Mouse (Mus musculus): ENCODE measurements around the gene Snta1. TPM values are rescaled to one million over a fixed set of nuclear protein-coding genes. Genes with fewer than 3 reads are reported as not detected.

Gene Snta1
- polyA plus RNA-seq, 1 experiment from 2014 or later: 4.5 TPM

DNA sequence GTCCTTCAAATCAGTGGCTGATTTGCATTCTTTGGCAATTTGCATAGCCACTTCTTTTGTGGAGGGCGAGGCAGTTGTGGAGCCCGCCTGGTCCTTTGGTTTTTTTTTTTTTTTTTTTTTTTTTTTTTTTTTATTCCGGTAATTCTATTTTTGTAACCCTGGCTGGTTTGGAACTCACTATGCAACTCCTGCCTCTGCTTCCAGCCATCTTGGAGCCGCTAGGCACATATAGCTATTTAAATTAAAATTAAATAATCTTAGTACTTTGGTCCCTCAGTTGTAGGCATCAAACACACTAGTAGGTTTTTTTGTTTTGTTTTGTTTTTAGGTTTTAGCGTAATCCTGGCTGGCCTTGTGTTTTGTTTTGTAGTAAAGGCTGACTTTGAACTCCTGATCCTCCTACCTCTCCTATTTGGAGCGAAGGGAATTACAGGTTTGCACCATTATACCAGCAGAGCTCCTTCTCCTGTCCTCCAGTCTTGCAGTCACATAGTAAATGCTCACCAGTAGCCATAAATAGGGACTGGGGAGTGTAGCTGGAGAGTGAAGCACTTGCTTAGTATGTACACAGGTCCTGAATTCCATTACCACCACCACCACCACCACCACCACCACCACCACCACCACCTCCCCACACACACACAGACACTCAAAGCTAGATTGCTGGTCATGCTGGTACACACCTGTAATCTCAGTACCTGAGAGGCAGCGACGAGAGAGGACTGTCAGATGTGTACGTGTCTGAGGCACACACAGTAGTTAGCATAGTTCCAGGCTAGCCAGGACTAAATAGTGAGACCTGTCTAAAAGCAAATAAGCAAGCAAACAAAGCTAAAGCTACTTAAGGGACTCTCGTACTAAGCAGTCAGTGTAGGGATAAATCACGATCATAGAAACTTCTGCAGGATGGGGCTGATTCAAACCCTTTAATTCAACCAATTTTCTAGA is 19.3 kb upstream of the Snta1 start:
- Histone ChIP-seq H3K36me3 (ENCODE audit: control insufficient read depth, insufficient read depth, low read length) (no peaks in the 10 kb centered on the region), H3K9ac (ENCODE audit: low read depth, low read length) (peak overlapping the region; percentile 56), H3K27me3 (ENCODE audit: control insufficient read depth, insufficient read depth, low read length) (no peaks in the 10 kb centered on the region), H3K4me3 (ENCODE audit: low read length) (peak overlapping the region; percentile 39), H3K4me2 (replicated peaks; ENCODE audit: low read depth, low read length) (peak overlapping the region; percentile 62), H3K9me3 (ENCODE audit: control insufficient read depth, low read length) (peaks cover 5% of the 10 kb centered on the region; the same call in 1 of the 2 replicates), H3K4me1 (ENCODE audit: control insufficient read depth, insufficient read depth, low read length) (peaks cover 4% of the 10 kb centered on the region; the same call in 1 of the 2 replicates), H3K27ac (ENCODE audit: low read depth, low read length) (peak overlapping the region; percentile 49)
- 39% methylated on average over 11 of the region's 11 CpGs for WGBS
- ATAC-seq (ENCODE audit: low FRiP score, low TSS enrichment): no peak

- Histone ChIP-seq H3K27ac (ENCODE audit: low read depth, low read length) (no peak overlapping the region), H3K4me3 (ENCODE audit: low read length) (peak overlapping the region; percentile 39), H3K9me3 (ENCODE audit: control insufficient read depth, low read length) (peaks cover 5% of the 10 kb centered on the region; the same call in 1 of the 2 replicates), H3K4me1 (ENCODE audit: control insufficient read depth, insufficient read depth, low read length) (peaks cover 7% of the 10 kb centered on the region), H3K36me3 (ENCODE audit: control insufficient read depth, insufficient read depth, low read length) (no peaks in the 10 kb centered on the region), H3K4me2 (replicated peaks; ENCODE audit: low read depth, low read length) (peak overlapping the region; percentile 62), H3K9ac (ENCODE audit: low read depth, low read length) (peak overlapping the region; percentile 56), H3K27me3 (ENCODE audit: control insufficient read depth, insufficient read depth, low read length) (no peaks in the 10 kb centered on the region)
- WGBS: 3% methylated on average over 22 of the region's 25 CpGs
- peak; percentile 38 for ATAC-seq (ENCODE audit: low FRiP score, low TSS enrichment)
Observed at GRCm38 (mm10) chr2:154426188-154426904, 18.4 kb upstream of the Snta1 start.

- no peak overlapping the region for H3K27ac ChIP-seq (ENCODE audit: low read depth, low read length)
- H3K27me3 ChIP-seq (ENCODE audit: control insufficient read depth, insufficient read depth, low read length): no peaks in the 10 kb centered on the region
- H3K4me3 ChIP-seq (ENCODE audit: low read length): no peak overlapping the region
- WGBS: 84% methylated on average over 3 of the region's 3 CpGs
- H3K4me1 ChIP-seq (ENCODE audit: control insufficient read depth, insufficient read depth, low read length): peaks cover 9% of the 10 kb centered on the region
- H3K9ac ChIP-seq (ENCODE audit: low read depth, low read length): no peak overlapping the region
- no peak for ATAC-seq (ENCODE audit: low FRiP score, low TSS enrichment)
- H3K4me2 ChIP-seq (replicated peaks; ENCODE audit: low read depth, low read length): no peak overlapping the region
- no peaks in the 10 kb centered on the region for H3K36me3 ChIP-seq (ENCODE audit: control insufficient read depth, insufficient read depth, low read length)
- H3K9me3 ChIP-seq (ENCODE audit: control insufficient read depth, low read length): peaks cover 5% of the 10 kb centered on the region; the same call in 1 of the 2 replicates
Observed at GRCm38 (mm10) chr2:154425522-154425921, 17.6 kb upstream of the Snta1 start.

DNA sequence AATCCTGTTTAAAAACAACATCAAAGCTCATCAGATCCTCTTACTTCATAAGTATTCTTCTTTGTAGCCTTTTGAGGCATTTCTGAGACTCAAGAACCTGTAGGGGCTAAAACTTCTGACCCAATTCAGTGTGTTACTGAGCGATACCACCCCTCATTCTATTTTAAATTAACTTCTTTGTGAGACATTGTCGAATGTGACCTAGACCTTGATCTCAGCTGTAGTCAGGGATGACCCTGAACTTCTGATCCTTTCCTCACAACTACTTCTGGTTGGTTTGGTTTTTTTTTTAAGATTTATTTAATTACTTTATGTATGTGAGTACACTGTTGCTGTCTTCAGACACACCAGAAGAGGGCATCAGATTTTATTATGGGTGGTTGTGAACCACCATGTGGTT is 15.6 kb upstream of the Snta1 start:
- ATAC-seq (ENCODE audit: low FRiP score, low TSS enrichment): no peak
- WGBS: 86% methylated on average over 2 of the region's 2 CpGs
- peaks cover 9% of the 10 kb centered on the region for H3K4me1 ChIP-seq (ENCODE audit: control insufficient read depth, insufficient read depth, low read length)

GRCm38 (mm10) chr2:154422181-154422580 is 14.3 kb upstream of the Snta1 start:
- no peaks in the 10 kb centered on the region for H3K36me3 ChIP-seq (ENCODE audit: control insufficient read depth, insufficient read depth, low read length)
- H3K4me2 ChIP-seq (replicated peaks; ENCODE audit: low read depth, low read length): no peak overlapping the region
- no peak overlapping the region for H3K9ac ChIP-seq (ENCODE audit: low read depth, low read length)
- no peak overlapping the region for H3K27ac ChIP-seq (ENCODE audit: low read depth, low read length)
- peaks cover 5% of the 10 kb centered on the region; the same call in 1 of the 2 replicates for H3K9me3 ChIP-seq (ENCODE audit: control insufficient read depth, low read length)
- peaks cover 5% of the 10 kb centered on the region; the same call in 1 of the 2 replicates for H3K4me1 ChIP-seq (ENCODE audit: control insufficient read depth, insufficient read depth, low read length)
- no peak for ATAC-seq (ENCODE audit: low FRiP score, low TSS enrichment)
- no peaks in the 10 kb centered on the region for H3K27me3 ChIP-seq (ENCODE audit: control insufficient read depth, insufficient read depth, low read length)
- H3K4me3 ChIP-seq (ENCODE audit: low read length): no peak overlapping the region
- WGBS: 83% methylated on average over 5 of the region's 5 CpGs

More for the DNA sequence above, 15.6 kb upstream of the Snta1 start:
- no peak overlapping the region for H3K9ac ChIP-seq (ENCODE audit: low read depth, low read length)
- peaks cover 5% of the 10 kb centered on the region; the same call in 1 of the 2 replicates for H3K9me3 ChIP-seq (ENCODE audit: control insufficient read depth, low read length)
- H3K4me3 ChIP-seq (ENCODE audit: low read length): no peak overlapping the region
- no peaks in the 10 kb centered on the region for H3K36me3 ChIP-seq (ENCODE audit: control insufficient read depth, insufficient read depth, low read length)
- no peak overlapping the region for H3K27ac ChIP-seq (ENCODE audit: low read depth, low read length)
- no peak overlapping the region for H3K4me2 ChIP-seq (replicated peaks; ENCODE audit: low read depth, low read length)
- no peaks in the 10 kb centered on the region for H3K27me3 ChIP-seq (ENCODE audit: control insufficient read depth, insufficient read depth, low read length)

GRCm38 (mm10) chr2:154420942-154421731 is 13.2 kb upstream of the Snta1 start:
- H3K27ac ChIP-seq (ENCODE audit: low read depth, low read length): no peak overlapping the region
- WGBS: 36% methylated on average over 7 of the region's 7 CpGs
- ATAC-seq (ENCODE audit: low FRiP score, low TSS enrichment): peak; percentile 53
- no peaks in the 10 kb centered on the region for H3K27me3 ChIP-seq (ENCODE audit: control insufficient read depth, insufficient read depth, low read length)
- H3K4me1 ChIP-seq (ENCODE audit: control insufficient read depth, insufficient read depth, low read length): peaks cover 5% of the 10 kb centered on the region; the same call in 1 of the 2 replicates
- H3K4me2 ChIP-seq (replicated peaks; ENCODE audit: low read depth, low read length): no peak overlapping the region
- no peak overlapping the region for H3K9ac ChIP-seq (ENCODE audit: low read depth, low read length)
- H3K4me3 ChIP-seq (ENCODE audit: low read length): no peak overlapping the region
- no peaks in the 10 kb centered on the region for H3K36me3 ChIP-seq (ENCODE audit: control insufficient read depth, insufficient read depth, low read length)
- H3K9me3 ChIP-seq (ENCODE audit: control insufficient read depth, low read length): peaks cover 5% of the 10 kb centered on the region; the same call in 1 of the 2 replicates

DNA sequence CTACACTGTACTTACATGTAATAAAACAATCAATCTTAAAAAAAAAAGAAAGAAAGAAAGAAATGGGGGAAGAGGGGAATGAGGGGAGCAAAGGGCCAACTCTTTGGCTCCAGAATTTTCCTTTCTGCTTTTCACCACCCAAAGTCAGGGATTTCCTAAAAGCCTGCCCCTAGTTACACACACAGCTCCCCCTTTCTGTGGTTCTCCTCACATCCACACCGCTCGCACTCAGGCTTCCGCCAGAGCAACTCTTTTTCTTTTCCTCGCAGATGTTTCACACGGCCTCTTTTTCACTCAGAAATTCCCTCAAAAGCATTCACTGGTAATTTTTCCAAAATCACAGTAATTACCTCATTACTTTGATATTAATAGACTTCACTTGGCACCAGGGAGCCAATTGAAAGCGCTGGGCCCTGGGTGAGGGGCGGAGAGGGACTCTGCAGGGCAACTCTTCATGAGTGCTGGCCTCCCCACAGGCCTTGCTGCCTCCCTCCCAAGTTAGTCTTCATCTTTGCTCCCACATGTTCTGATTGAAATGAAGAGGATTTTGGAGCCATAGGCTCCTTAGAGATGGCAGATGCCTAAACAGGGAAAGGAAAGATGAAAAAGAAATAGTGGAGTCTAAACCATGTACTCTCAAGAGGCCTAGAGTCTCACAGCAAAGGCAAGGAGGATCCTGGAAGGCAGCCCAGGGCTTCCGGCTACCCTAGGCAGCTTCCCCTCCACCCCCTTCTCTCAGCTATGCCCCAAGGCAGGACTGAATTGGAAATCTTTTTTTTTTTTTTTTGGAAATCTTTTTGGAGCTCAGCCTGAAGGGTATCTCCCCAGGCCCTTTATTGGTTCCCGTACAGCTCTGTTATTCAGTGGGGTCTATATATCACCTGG is 12.0 kb upstream of the Snta1 start:
- Histone ChIP-seq H3K36me3 (ENCODE audit: control insufficient read depth, insufficient read depth, low read length) (no peaks in the 10 kb centered on the region), H3K27ac (ENCODE audit: low read depth, low read length) (no peak overlapping the region), H3K4me2 (replicated peaks; ENCODE audit: low read depth, low read length) (no peak overlapping the region), H3K27me3 (ENCODE audit: control insufficient read depth, insufficient read depth, low read length) (no peaks in the 10 kb centered on the region), H3K9ac (ENCODE audit: low read depth, low read length) (no peak overlapping the region), H3K9me3 (ENCODE audit: control insufficient read depth, low read length) (no peaks in the 10 kb centered on the region), H3K4me1 (ENCODE audit: control insufficient read depth, insufficient read depth, low read length) (peaks cover 5% of the 10 kb centered on the region; the same call in 1 of the 2 replicates), H3K4me3 (ENCODE audit: low read length) (no peak overlapping the region)
- 85% methylated on average over 9 of the region's 9 CpGs for WGBS
- ATAC-seq (ENCODE audit: low FRiP score, low TSS enrichment): no peak

- Histone ChIP-seq H3K9ac (ENCODE audit: low read depth, low read length) (no peak overlapping the region), H3K36me3 (ENCODE audit: control insufficient read depth, insufficient read depth, low read length) (no peaks in the 10 kb centered on the region), H3K4me2 (replicated peaks; ENCODE audit: low read depth, low read length) (no peak overlapping the region), H3K4me3 (ENCODE audit: low read length) (no peak overlapping the region), H3K27ac (ENCODE audit: low read depth, low read length) (no peak overlapping the region), H3K9me3 (ENCODE audit: control insufficient read depth, low read length) (no peaks in the 10 kb centered on the region), H3K27me3 (ENCODE audit: control insufficient read depth, insufficient read depth, low read length) (no peaks in the 10 kb centered on the region), H3K4me1 (ENCODE audit: control insufficient read depth, insufficient read depth, low read length) (peaks cover 5% of the 10 kb centered on the region; the same call in 1 of the 2 replicates)
- ATAC-seq (ENCODE audit: low FRiP score, low TSS enrichment): no peak
- WGBS: 85% methylated on average over 7 of the region's 7 CpGs
Observed at GRCm38 (mm10) chr2:154418001-154418400, 10.1 kb upstream of the Snta1 start.

All from kidney, embryonic 14.5 days (tissue).